Mouse (Mus musculus) midbrain, embryonic 10.5 days (tissue): ENCODE data around the gene B4galnt1. TPM values are rescaled to one million over a fixed set of nuclear protein-coding genes. Genes with fewer than 3 reads are reported as not detected.
A peak's percentile ranks its signal among the peaks of the same experiment; 100 is the strongest.

Experiments
- DNase-seq: peaks from one replicate; pipeline ENCODE4 v3.0.0-alpha.2; 2017; ENCODE audit warnings: low spot score
- H3K27ac ChIP-seq: fragments of 300-500 bp; sonication (generic); replicated peaks from 2 replicates; pipeline ENCODE4 v1.5.1; 2016; ENCODE audit warnings: mild to moderate bottlenecking
- H3K27me3 ChIP-seq: fragments of 300-500 bp; sonication (generic); 2 replicates; pipeline ENCODE4 v1.6.1; 2016; ENCODE audit warnings: low read depth, mild to moderate bottlenecking; ENCODE audit not compliant: poor library complexity, severe bottlenecking
- H3K36me3 ChIP-seq: fragments of 300-500 bp; sonication (generic); 2 replicates; pipeline ENCODE4 v1.6.1; 2016; ENCODE audit warnings: mild to moderate bottlenecking, moderate library complexity
- H3K4me1 ChIP-seq: fragments of 300-500 bp; sonication (generic); 2 replicates; pipeline ENCODE4 v1.6.1; 2016
- H3K4me3 ChIP-seq: fragments of 300-500 bp; sonication (generic); 2 replicates; pipeline ENCODE4 v1.5.1; 2016; ENCODE audit warnings: mild to moderate bottlenecking, moderate library complexity
- H3K9me3 ChIP-seq: fragments of 300-500 bp; sonication (generic); replicated peaks from 2 replicates; pipeline ENCODE4 v1.6.1; 2016; ENCODE audit warnings: mild to moderate bottlenecking
- WGBS: fragments of 180-500 bp; shearing (Covaris S2); methylation state at CpG from one replicate; pipeline ENCODE4 v1.1.7; 2016; 5-methylcytosine and 5-hydroxymethylcytosine counted together
- polyA plus RNA-seq: library from polyadenylated mRNA; unstranded; fragments of >200 nt; fragmentation: Nextera tagmentation; extraction: Ambion mirVana; gene quantifications from 2 replicates; pipeline ENCODE4 v1.2.1, GENCODE M21; 2016

The B4galnt1 gene
- polyA plus RNA-seq, 1 experiment from 2014 or later: 4.9 TPM

- no peaks in the 10 kb centered on the region for H3K9me3 ChIP-seq
- no peaks in the 10 kb centered on the region for H3K36me3 ChIP-seq
- H3K27ac ChIP-seq: peak overlapping the region; percentile 79
- peak overlapping the region; percentile 70 for H3K4me3 ChIP-seq
- under 1% methylated on average over 56 of the region's 56 CpGs for WGBS
- peaks cover 39% of the 10 kb centered on the region for H3K4me1 ChIP-seq
- peaks cover 80% of the 10 kb centered on the region for H3K27me3 ChIP-seq
- DNase-seq: peak; percentile 73
Observed at GRCm38 (mm10) chr10:127165654-127166403, 804 bp downstream of the B4galnt1 start.

- peak overlapping the region; percentile 79 for H3K27ac ChIP-seq
- WGBS: 3% methylated on average over 11 of the region's 11 CpGs
- H3K36me3 ChIP-seq: no peaks in the 10 kb centered on the region
- H3K4me1 ChIP-seq: peaks cover 44% of the 10 kb centered on the region
- no peak for DNase-seq
- peaks cover 86% of the 10 kb centered on the region for H3K27me3 ChIP-seq
- H3K9me3 ChIP-seq: no peaks in the 10 kb centered on the region
- H3K4me3 ChIP-seq: peak overlapping the region; percentile 70
Observed at GRCm38 (mm10) chr10:127166404-127166715, 1.3 kb downstream of the B4galnt1 start.

GRCm38 (mm10) chr10:127166771-127167613, 2.0 kb downstream of the B4galnt1 start:
- DNase-seq: no peak
- H3K9me3 ChIP-seq: no peaks in the 10 kb centered on the region
- H3K36me3 ChIP-seq: no peaks in the 10 kb centered on the region
- peaks cover 92% of the 10 kb centered on the region for H3K27me3 ChIP-seq
- peak overlapping the region; percentile 70 for H3K4me3 ChIP-seq
- peaks cover 46% of the 10 kb centered on the region for H3K4me1 ChIP-seq
- 24% methylated on average over 15 of the region's 15 CpGs for WGBS
- H3K27ac ChIP-seq: no peak overlapping the region

GRCm38 (mm10) chr10:127167614-127168192, 2.7 kb downstream of the B4galnt1 start:
- H3K9me3 ChIP-seq: no peaks in the 10 kb centered on the region
- WGBS: 61% methylated on average over 10 of the region's 10 CpGs
- H3K27me3 ChIP-seq: peaks cover 96% of the 10 kb centered on the region
- no peak for DNase-seq
- H3K4me1 ChIP-seq: peaks cover 46% of the 10 kb centered on the region
- H3K27ac ChIP-seq: no peak overlapping the region
- no peaks in the 10 kb centered on the region for H3K36me3 ChIP-seq
- H3K4me3 ChIP-seq: no peak overlapping the region

- Histone ChIP-seq H3K4me3 (peak overlapping the region; percentile 55), H3K27ac (no peak overlapping the region), H3K27me3 (peaks cover 87% of the 10 kb centered on the region), H3K9me3 (no peaks in the 10 kb centered on the region), H3K36me3 (no peaks in the 10 kb centered on the region), H3K4me1 (peaks cover 41% of the 10 kb centered on the region)
- under 1% methylated on average over 22 of the region's 22 CpGs for WGBS
- peak; percentile 62 for DNase-seq
Observed at GRCm38 (mm10) chr10:127170002-127170401, 5.0 kb downstream of the B4galnt1 start.

- H3K9me3 ChIP-seq: no peaks in the 10 kb centered on the region
- DNase-seq: peak; percentile 84
- peaks cover 33% of the 10 kb centered on the region for H3K4me1 ChIP-seq
- H3K36me3 ChIP-seq: no peaks in the 10 kb centered on the region
- peak overlapping the region; percentile 72; the same call in 1 of the 2 replicates for H3K27ac ChIP-seq
- peak overlapping the region; percentile 55 for H3K4me3 ChIP-seq
- WGBS: under 1% methylated on average over 29 of the region's 29 CpGs
- peaks cover 79% of the 10 kb centered on the region for H3K27me3 ChIP-seq
Observed at GRCm38 (mm10) chr10:127170837-127171272, 5.8 kb downstream of the B4galnt1 start.

- Histone ChIP-seq H3K27me3 (peaks cover 79% of the 10 kb centered on the region), H3K9me3 (no peaks in the 10 kb centered on the region), H3K4me1 (peaks cover 28% of the 10 kb centered on the region), H3K27ac (no peak overlapping the region), H3K36me3 (no peaks in the 10 kb centered on the region), H3K4me3 (0 out of 2 replicates have a peak overlapping the region, but pooled peaks have one; percentile 55)
- DNase-seq: no peak
- 88% methylated on average over 15 of the region's 15 CpGs for WGBS
Observed at GRCm38 (mm10) chr10:127171631-127172200, 6.7 kb downstream of the B4galnt1 start.

- H3K27me3 ChIP-seq: peaks cover 79% of the 10 kb centered on the region
- 84% methylated on average over 16 of the region's 16 CpGs for WGBS
Observed at GRCm38 (mm10) chr10:127173148-127174065, 8.4 kb downstream of the B4galnt1 start.

GRCm38 (mm10) chr10:127174170-127174569, 9.1 kb downstream of the B4galnt1 start:
- Histone ChIP-seq H3K4me3 (no peak overlapping the region), H3K27ac (no peak overlapping the region), H3K9me3 (no peaks in the 10 kb centered on the region), H3K27me3 (peaks cover 79% of the 10 kb centered on the region), H3K36me3 (no peaks in the 10 kb centered on the region), H3K4me1 (peaks cover 50% of the 10 kb centered on the region)
- no peak for DNase-seq
- WGBS: 90% methylated on average over 7 of the region's 7 CpGs

More at GRCm38 (mm10) chr10:127173148-127174065, 8.4 kb downstream of the B4galnt1 start:
- Histone ChIP-seq H3K36me3 (no peaks in the 10 kb centered on the region), H3K27ac (no peak overlapping the region), H3K4me1 (peaks cover 42% of the 10 kb centered on the region), H3K4me3 (no peak overlapping the region), H3K9me3 (no peaks in the 10 kb centered on the region)
- no peak for DNase-seq

GRCm38 (mm10) chr10:127176228-127176627, 11.2 kb downstream of the B4galnt1 start:
- Histone ChIP-seq H3K27me3 (peaks cover 79% of the 10 kb centered on the region), H3K9me3 (no peaks in the 10 kb centered on the region), H3K4me3 (no peak overlapping the region), H3K36me3 (no peaks in the 10 kb centered on the region), H3K27ac (no peak overlapping the region), H3K4me1 (peaks cover 47% of the 10 kb centered on the region)
- WGBS: 35% methylated on average over 3 of the region's 3 CpGs
- DNase-seq: no peak

- no peak overlapping the region for H3K27ac ChIP-seq
- no peaks in the 10 kb centered on the region for H3K36me3 ChIP-seq
- 6% methylated on average over 7 of the region's 7 CpGs for WGBS
- H3K9me3 ChIP-seq: no peaks in the 10 kb centered on the region
- H3K27me3 ChIP-seq: peaks cover 79% of the 10 kb centered on the region
- H3K4me1 ChIP-seq: peaks cover 43% of the 10 kb centered on the region
- no peak for DNase-seq
- peak overlapping the region; percentile 22; the same call in 1 of the 2 replicates for H3K4me3 ChIP-seq
Observed at GRCm38 (mm10) chr10:127176756-127177155, 11.7 kb downstream of the B4galnt1 start.
